Mouse (Mus musculus): Measurements from ENCODE around the gene Mlst8. TPM values are rescaled to one million over a fixed set of nuclear protein-coding genes. Genes with fewer than 3 reads are reported as not detected.
A peak's percentile ranks its signal among the peaks of the same experiment; 100 is the strongest.

Gene Mlst8
- polyA plus RNA-seq, 2 experiments: 9.6 to 13.5 TPM

- Histone ChIP-seq H3K9ac (replicated peaks) (peak overlapping the region; percentile 72; the same call in 1 of the 2 replicates), H3K27me3 (ENCODE audit: control insufficient read depth, insufficient read depth, low read length) (no peaks in the 10 kb centered on the region), H3K4me3 (ENCODE audit: insufficient read depth in 1 of 2, low read depth in 2 of 2, low read length in 2 of 2) (peak overlapping the region; percentile 72 to 73; a peak in 3 of 4 replicates), H3K9me3 (ENCODE audit: control insufficient read depth, low read length) (no peaks in the 10 kb centered on the region), H3K4me2 (ENCODE audit: low read depth) (peak overlapping the region; percentile 88), H3K36me3 (replicated peaks; ENCODE audit: control insufficient read depth, insufficient read depth, low read depth) (peaks cover 22% of the 10 kb centered on the region), H3K4me1 (replicated peaks; ENCODE audit: control insufficient read depth in 2 of 2, insufficient read depth in 2 of 2, low read length in 1 of 2) (peaks cover 7 to 21% of the 10 kb centered on the region in 2 experiments), H3K27ac (no peak overlapping the region)
- no peak for ATAC-seq (ENCODE audit: insufficient read depth)
- no peak for DNase-seq (ENCODE audit: low read depth in 3 of 3, low spot score in 3 of 3)
- TF ChIP-seq CTCF (IDR thresholded peaks at IDR 0.05; ENCODE audit: low read depth) (no peak), EP300 (IDR thresholded peaks at IDR 0.05; ENCODE audit: low read depth) (no peak)
- WGBS (ENCODE audit: insufficient replicate concordance): 80% methylated on average over 20 of the region's 20 CpGs
Measured at GRCm38 (mm10) chr17:24477053-24477984, 1.6 kb downstream of the Mlst8 start.

GRCm38 (mm10) chr17:24476022-24476776, 2.7 kb downstream of the Mlst8 start:
- H3K27ac ChIP-seq: no peak overlapping the region

GRCm38 (mm10) chr17:24475586-24475985, 3.3 kb downstream of the Mlst8 start:
- no peak for TF ChIP-seq EP300 (IDR thresholded peaks at IDR 0.05; ENCODE audit: low read depth)
- no peak for TF ChIP-seq CTCF (IDR thresholded peaks at IDR 0.05; ENCODE audit: low read depth)
- Histone ChIP-seq H3K27ac (no peak overlapping the region), H3K4me1 (replicated peaks; ENCODE audit: control insufficient read depth in 2 of 2, insufficient read depth in 2 of 2, low read length in 1 of 2) (peaks cover 13 to 29% of the 10 kb centered on the region in 2 experiments), H3K9me3 (ENCODE audit: control insufficient read depth, low read length) (no peaks in the 10 kb centered on the region), H3K27me3 (ENCODE audit: control insufficient read depth, insufficient read depth, low read length) (no peaks in the 10 kb centered on the region), H3K36me3 (replicated peaks; ENCODE audit: control insufficient read depth, insufficient read depth, low read depth) (peaks cover 25% of the 10 kb centered on the region), H3K4me2 (ENCODE audit: low read depth) (no peak overlapping the region), H3K4me3 (ENCODE audit: insufficient read depth in 1 of 2, low read depth in 2 of 2, low read length in 2 of 2) (no peak overlapping the region), H3K9ac (replicated peaks) (no peak overlapping the region)
- WGBS (ENCODE audit: insufficient replicate concordance): 81% methylated on average over 6 of the region's 6 CpGs
- no peak for DNase-seq (ENCODE audit: low read depth in 3 of 3, low spot score in 3 of 3)
- no peak for ATAC-seq (ENCODE audit: insufficient read depth)

More at GRCm38 (mm10) chr17:24476022-24476776, 2.7 kb downstream of the Mlst8 start:
- Histone ChIP-seq H3K4me3 (ENCODE audit: insufficient read depth in 1 of 2, low read depth in 2 of 2, low read length in 2 of 2) (no peak overlapping the region), H3K9me3 (ENCODE audit: control insufficient read depth, low read length) (no peaks in the 10 kb centered on the region), H3K4me1 (replicated peaks; ENCODE audit: control insufficient read depth in 2 of 2, insufficient read depth in 2 of 2, low read length in 1 of 2) (peaks cover 13 to 29% of the 10 kb centered on the region in 2 experiments), H3K27me3 (ENCODE audit: control insufficient read depth, insufficient read depth, low read length) (no peaks in the 10 kb centered on the region), H3K36me3 (replicated peaks; ENCODE audit: control insufficient read depth, insufficient read depth, low read depth) (peaks cover 25% of the 10 kb centered on the region), H3K9ac (replicated peaks) (no peak overlapping the region), H3K4me2 (ENCODE audit: low read depth) (no peak overlapping the region)
- TF ChIP-seq CTCF (IDR thresholded peaks at IDR 0.05; ENCODE audit: low read depth) (no peak), EP300 (IDR thresholded peaks at IDR 0.05; ENCODE audit: low read depth) (no peak)
- no peak for DNase-seq (ENCODE audit: low read depth in 3 of 3, low spot score in 3 of 3)
- WGBS (ENCODE audit: insufficient replicate concordance): 79% methylated on average over 10 of the region's 10 CpGs
- no peak for ATAC-seq (ENCODE audit: insufficient read depth)

GRCm38 (mm10) chr17:24474557-24474956, 4.3 kb downstream of the Mlst8 start:
- Histone ChIP-seq H3K4me3 (ENCODE audit: insufficient read depth in 1 of 2, low read depth in 2 of 2, low read length in 2 of 2) (no peak overlapping the region), H3K36me3 (replicated peaks; ENCODE audit: control insufficient read depth, insufficient read depth, low read depth) (peaks cover 25% of the 10 kb centered on the region), H3K4me2 (ENCODE audit: low read depth) (no peak overlapping the region), H3K9ac (replicated peaks) (no peak overlapping the region), H3K9me3 (ENCODE audit: control insufficient read depth, low read length) (no peaks in the 10 kb centered on the region), H3K27me3 (ENCODE audit: control insufficient read depth, insufficient read depth, low read length) (no peaks in the 10 kb centered on the region), H3K4me1 (replicated peaks; ENCODE audit: control insufficient read depth in 2 of 2, insufficient read depth in 2 of 2, low read length in 1 of 2) (peaks cover 13 to 20% of the 10 kb centered on the region in 2 experiments), H3K27ac (no peak overlapping the region)
- ATAC-seq (ENCODE audit: insufficient read depth) (no peak), DNase-seq (ENCODE audit: low read depth in 3 of 3, low spot score in 3 of 3) (no peak)
- no peak for TF ChIP-seq EP300 (IDR thresholded peaks at IDR 0.05; ENCODE audit: low read depth)
- no peak for TF ChIP-seq CTCF (IDR thresholded peaks at IDR 0.05; ENCODE audit: low read depth)
- 66% methylated on average over 5 of the region's 5 CpGs for WGBS (ENCODE audit: insufficient replicate concordance)

Measured in liver, embryonic 14.5 days (tissue).